Mouse (Mus musculus) E14TG2a.4 (cell line): ENCODE data around the gene Znrf1.
A peak's percentile ranks its signal among the peaks of the same experiment; 100 is the strongest.

ENCODE experiments used
- CTCF ChIP-seq: conservative IDR thresholded peaks from 2 replicates; pipeline ENCODE4 v1.5.1; 2014; ENCODE audit warnings: low read length
- POU5F1 ChIP-seq: IDR thresholded peaks from 2 replicates; pipeline ENCODE4 v1.6.1; 2014; ENCODE audit warnings: low read length, borderline replicate concordance

DNA sequence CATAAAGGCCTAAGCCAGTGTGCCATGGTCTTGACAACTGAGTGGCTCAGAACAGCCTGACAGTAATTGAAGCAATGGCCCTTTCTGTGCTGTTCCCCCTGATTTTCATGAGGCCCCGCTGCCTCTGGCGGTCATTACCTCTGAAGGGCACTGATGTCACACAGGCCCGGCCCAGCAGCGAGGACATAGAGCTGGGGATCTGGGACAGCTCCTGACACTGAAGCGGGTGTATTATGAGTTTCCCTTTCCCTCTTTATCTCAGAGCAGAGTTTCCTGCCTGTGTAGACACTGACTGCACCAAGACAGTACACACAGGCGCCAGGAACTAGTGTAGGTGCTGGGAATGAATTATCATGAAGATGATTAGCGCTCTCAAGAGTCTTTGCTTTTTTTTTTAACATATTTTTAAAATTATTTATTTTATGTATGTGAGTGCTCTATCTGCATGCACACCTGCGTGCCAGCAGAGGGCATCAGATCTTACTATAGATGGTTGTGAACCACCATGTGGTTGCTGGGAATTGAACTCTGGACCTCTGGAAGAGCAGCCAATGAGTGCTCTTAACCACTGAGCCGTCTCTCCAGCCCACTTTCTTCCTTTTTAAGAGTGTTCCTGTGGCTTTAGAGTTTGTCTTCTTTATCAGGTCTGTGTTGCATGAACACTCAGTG is 7.9 kb downstream of the Znrf1 start:
- TF ChIP-seq CTCF (peak; percentile 48), POU5F1 (no peak)
